Mouse (Mus musculus) embryonic facial prominence, embryonic 11.5 days (tissue): ENCODE measurements at regions not wholly inside any gene's neighbourhood (a gene's known extent, or its start where the extent isn't known, plus 50 kb on each side); places are given as distances from the start of the nearest gene placed in this dataset.
A peak's percentile ranks its signal among the peaks of the same experiment; 100 is the strongest.

ENCODE experiments used
- ATAC-seq: fragments of 200-750 bp; cut with Nextera tagmentation; replicated peaks from 2 replicates; pipeline ENCODE4 v1.8.0; 2017; ENCODE audit warnings: low read depth; ENCODE audit not compliant: insufficient number of reproducible peaks, low FRiP score, low TSS enrichment
- DNase-seq: peaks from one replicate; pipeline ENCODE4 v3.0.0-alpha.2; 2015; ENCODE audit warnings: low spot score
- H3K27ac ChIP-seq: fragments of 300-500 bp; sonication (generic); replicated peaks from 2 replicates; pipeline ENCODE4 v1.5.1; 2014; ENCODE audit warnings: mild to moderate bottlenecking, low read depth, low read length, control low read depth
- H3K27me3 ChIP-seq: fragments of 300-500 bp; sonication (generic); 2 replicates; pipeline ENCODE4 v1.6.1; 2014; ENCODE audit warnings: mild to moderate bottlenecking, low read length, moderate library complexity, mixed read lengths; ENCODE audit not compliant: control insufficient read depth, insufficient read depth
- H3K36me3 ChIP-seq: fragments of 300-500 bp; sonication (generic); replicated peaks from 2 replicates; pipeline ENCODE4 v1.6.1; 2014; ENCODE audit warnings: low read depth, mild to moderate bottlenecking, low read length, moderate library complexity, mixed read lengths; ENCODE audit not compliant: control insufficient read depth, insufficient read depth
- H3K4me1 ChIP-seq: fragments of 300-500 bp; sonication (generic); 2 replicates; pipeline ENCODE4 v1.6.1; 2014; ENCODE audit warnings: low read length, mixed read lengths; ENCODE audit not compliant: control insufficient read depth, insufficient read depth
- H3K4me2 ChIP-seq: fragments of 300-500 bp; sonication (generic); 2 replicates; pipeline ENCODE4 v1.6.1; 2014; ENCODE audit warnings: low read depth, mild to moderate bottlenecking, control low read depth, low read length, moderate library complexity
- H3K4me3 ChIP-seq: fragments of 300-500 bp; sonication (generic); 2 replicates; pipeline ENCODE4 v1.5.1; 2014; ENCODE audit warnings: low read depth, low read length, control low read depth
- H3K9ac ChIP-seq: fragments of 300-500 bp; sonication (generic); replicated peaks from 2 replicates; pipeline ENCODE4 v1.6.1; 2014; ENCODE audit warnings: mild to moderate bottlenecking, control low read depth, low read length
- H3K9me3 ChIP-seq: fragments of 300-500 bp; sonication (generic); replicated peaks from 2 replicates; pipeline ENCODE4 v1.6.1; 2016; ENCODE audit warnings: mild to moderate bottlenecking, low read length, inconsistent platforms, mixed read lengths; ENCODE audit not compliant: control insufficient read depth
- WGBS: fragments of 180-500 bp; shearing (Covaris S2); extraction: QIAGEN DNeasy Blood & Tissue Kit; methylation state at CpG from one replicate; pipeline ENCODE4 v1.1.7; 2014; 5-methylcytosine and 5-hydroxymethylcytosine counted together

- Histone ChIP-seq H3K27ac (no peak overlapping the region), H3K9ac (no peak overlapping the region), H3K4me3 (no peak overlapping the region), H3K27me3 (no peaks in the 10 kb centered on the region), H3K4me2 (no peak overlapping the region), H3K36me3 (no peaks in the 10 kb centered on the region), H3K9me3 (no peaks in the 10 kb centered on the region), H3K4me1 (no peaks in the 10 kb centered on the region)
- ATAC-seq (no peak), DNase-seq (no peak)
- 91% methylated on average over 2 of the region's 2 CpGs for WGBS
Observed at GRCm38 (mm10) chr1:129219098-129219497, 54.0 kb upstream of the Thsd7b start.

GRCm38 (mm10) chr1:129208806-129209205 is 64.3 kb upstream of the Thsd7b start:
- Histone ChIP-seq H3K4me2 (no peak overlapping the region), H3K4me3 (no peak overlapping the region), H3K9me3 (no peaks in the 10 kb centered on the region), H3K27ac (no peak overlapping the region), H3K27me3 (no peaks in the 10 kb centered on the region), H3K4me1 (no peaks in the 10 kb centered on the region), H3K9ac (no peak overlapping the region), H3K36me3 (no peaks in the 10 kb centered on the region)
- WGBS = 82% methylated on average over 1 of the region's 1 CpGs
- DNase-seq (no peak), ATAC-seq (peak; percentile 14; the same call in 1 of the 2 replicates)

GRCm38 (mm10) chr1:129208406-129208805 is 64.7 kb upstream of the Thsd7b start:
- 22% methylated on average over 2 of the region's 2 CpGs for WGBS
- ATAC-seq (peak; percentile 94), DNase-seq (peak; percentile 38)
- Histone ChIP-seq H3K4me2 (no peak overlapping the region), H3K9me3 (no peaks in the 10 kb centered on the region), H3K9ac (no peak overlapping the region), H3K4me1 (no peaks in the 10 kb centered on the region), H3K4me3 (no peak overlapping the region), H3K27ac (no peak overlapping the region), H3K36me3 (no peaks in the 10 kb centered on the region), H3K27me3 (no peaks in the 10 kb centered on the region)

- Histone ChIP-seq H3K4me1 (no peaks in the 10 kb centered on the region), H3K4me3 (no peak overlapping the region), H3K27me3 (no peaks in the 10 kb centered on the region), H3K27ac (no peak overlapping the region), H3K9ac (no peak overlapping the region), H3K36me3 (no peaks in the 10 kb centered on the region), H3K4me2 (no peak overlapping the region), H3K9me3 (no peaks in the 10 kb centered on the region)
- ATAC-seq = no peak
- no peak for DNase-seq
- 81% methylated on average over 5 of the region's 5 CpGs for WGBS
Observed at GRCm38 (mm10) chr1:129207674-129208073, 65.4 kb upstream of the Thsd7b start.

- WGBS = 86% methylated on average over 3 of the region's 3 CpGs
- no peak for ATAC-seq
- DNase-seq = no peak
- Histone ChIP-seq H3K9me3 (no peaks in the 10 kb centered on the region), H3K9ac (no peak overlapping the region), H3K4me1 (no peaks in the 10 kb centered on the region), H3K27me3 (no peaks in the 10 kb centered on the region), H3K27ac (no peak overlapping the region), H3K36me3 (no peaks in the 10 kb centered on the region), H3K4me2 (no peak overlapping the region), H3K4me3 (no peak overlapping the region)
Observed at GRCm38 (mm10) chr1:129180174-129180759, 92.8 kb upstream of the Thsd7b start.

GRCm38 (mm10) chr1:129169936-129170335 is 103.2 kb upstream of the Thsd7b start:
- no peak overlapping the region for H3K9ac ChIP-seq
- DNase-seq (no peak), ATAC-seq (no peak)
- WGBS = 84% methylated on average over 8 of the region's 8 CpGs
- no peaks in the 10 kb centered on the region for H3K9me3 ChIP-seq
- no peak overlapping the region for H3K27ac ChIP-seq
- no peaks in the 10 kb centered on the region for H3K4me1 ChIP-seq
- H3K36me3 ChIP-seq = no peaks in the 10 kb centered on the region
- H3K4me3 ChIP-seq = no peak overlapping the region
- H3K27me3 ChIP-seq = no peaks in the 10 kb centered on the region
- no peak overlapping the region for H3K4me2 ChIP-seq

GRCm38 (mm10) chr1:129150643-129151042 is 122.5 kb upstream of the Thsd7b start:
- WGBS = 89% methylated on average over 1 of the region's 1 CpGs
- Histone ChIP-seq H3K4me3 (no peak overlapping the region), H3K27me3 (no peaks in the 10 kb centered on the region), H3K9ac (no peak overlapping the region), H3K4me2 (no peak overlapping the region), H3K36me3 (no peaks in the 10 kb centered on the region), H3K4me1 (no peaks in the 10 kb centered on the region), H3K9me3 (no peaks in the 10 kb centered on the region), H3K27ac (no peak overlapping the region)
- no peak for ATAC-seq
- DNase-seq = no peak

GRCm38 (mm10) chr1:129148733-129149388 is 124.2 kb upstream of the Thsd7b start:
- no peak for DNase-seq
- no peak for ATAC-seq

More at GRCm38 (mm10) chr1:129148733-129149388, 124.2 kb upstream of the Thsd7b start:
- H3K27me3 ChIP-seq = no peaks in the 10 kb centered on the region
- H3K4me2 ChIP-seq = no peak overlapping the region
- no peaks in the 10 kb centered on the region for H3K36me3 ChIP-seq
- no peaks in the 10 kb centered on the region for H3K4me1 ChIP-seq
- 69% methylated on average over 7 of the region's 7 CpGs for WGBS
- H3K9me3 ChIP-seq = no peaks in the 10 kb centered on the region
- H3K27ac ChIP-seq = no peak overlapping the region
- H3K4me3 ChIP-seq = no peak overlapping the region
- no peak overlapping the region for H3K9ac ChIP-seq
